Mouse (Mus musculus): ENCODE data around the gene Samd14. TPM values are rescaled to one million over a fixed set of nuclear protein-coding genes. Genes with fewer than 3 reads are reported as not detected.

The Samd14 gene
- total and polyA plus RNA-seq, 3 experiments = 2.5 to 12.9 (median 4.5) TPM

DNA sequence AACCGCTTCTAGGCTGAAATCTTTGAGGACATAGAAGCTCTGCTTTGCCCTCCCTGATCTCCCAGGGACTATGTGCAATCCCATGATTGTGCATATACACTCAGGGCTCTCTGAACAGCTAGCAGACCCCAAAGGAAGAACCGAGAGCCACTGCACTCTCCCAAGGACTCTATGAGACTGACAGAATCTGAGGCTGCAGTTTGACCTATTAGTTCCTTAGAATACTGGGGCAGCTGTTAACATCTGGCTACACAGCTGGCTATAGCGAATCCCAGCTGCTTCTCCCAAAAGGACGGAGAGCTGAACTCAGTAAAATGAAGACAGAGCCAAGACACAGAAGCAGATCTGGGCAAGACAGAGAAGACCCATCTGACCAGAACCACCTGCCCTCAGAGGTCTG, 64.2 kb downstream of the Samd14 start:
- no peak for DNase-seq

DNA sequence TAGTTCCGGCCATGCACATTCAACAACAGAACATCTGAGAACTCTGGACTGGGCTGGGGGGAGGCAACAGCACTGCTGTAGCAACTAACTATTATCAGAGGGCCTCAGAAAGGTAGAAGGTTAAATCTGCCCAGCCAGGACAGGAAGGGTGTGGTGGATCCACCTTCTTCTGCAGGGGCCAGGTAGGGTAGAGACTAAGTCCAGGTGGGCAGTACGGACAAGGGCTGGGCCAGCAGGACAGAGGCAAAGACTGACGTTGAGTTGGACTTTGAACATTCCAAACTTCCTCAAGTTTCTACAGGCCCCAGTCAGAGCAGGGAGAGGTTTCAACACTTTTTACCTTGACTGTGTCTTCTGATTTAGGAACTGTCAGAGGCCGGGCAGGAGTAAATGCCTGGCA, 65.0 kb downstream of the Samd14 start:
- no peak for DNase-seq

DNA sequence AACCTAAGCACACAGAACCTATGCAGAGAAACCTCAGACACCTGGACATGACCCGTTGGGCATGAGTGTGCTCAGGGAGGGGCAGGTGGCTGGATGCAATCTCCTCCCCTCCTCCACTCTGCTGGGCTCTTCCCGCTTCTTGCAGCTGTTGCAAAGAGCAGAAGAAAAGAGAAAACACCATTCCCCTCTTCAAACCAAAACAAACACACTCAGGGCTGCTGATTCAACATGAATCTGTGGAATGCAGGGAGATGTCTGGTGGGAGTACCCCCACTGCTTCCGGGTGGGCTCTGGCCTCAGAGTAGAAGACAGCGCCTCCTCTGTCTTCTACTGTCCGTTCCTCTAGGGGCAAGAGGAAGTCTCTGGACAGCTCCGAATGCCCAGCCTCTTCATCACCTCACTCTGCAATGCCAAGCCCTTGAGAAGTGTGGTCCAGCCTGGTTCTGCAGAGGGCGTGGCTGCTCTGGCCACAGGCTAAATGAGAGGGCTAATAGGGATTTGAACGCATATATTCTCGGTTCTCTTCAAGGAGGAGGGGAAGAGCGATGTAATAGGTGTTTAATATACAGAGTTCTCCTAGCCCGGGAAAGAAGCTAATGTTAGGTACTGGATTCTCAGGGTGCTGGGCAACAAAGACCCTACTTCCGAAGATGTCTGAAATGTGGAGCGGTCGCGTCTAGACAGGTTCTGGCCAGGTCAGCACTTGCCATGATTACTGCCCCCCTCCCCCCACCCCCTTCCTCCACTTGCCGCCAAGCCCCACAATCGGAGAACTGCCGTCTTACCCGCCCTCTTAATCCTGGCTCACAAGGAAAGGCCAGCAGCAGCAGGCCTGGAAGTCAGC, 65.7 kb downstream of the Samd14 start:
- DNase-seq = peak; percentile 43

Other genes with a start within 250 kb of the Samd14 start
- gene Tmem92, start 227.2 kb upstream of the Samd14 start, total RNA-seq (2021) = not detected
- gene Tmem92, start 227.2 kb upstream of the Samd14 start, polyA plus RNA-seq (2012; rRNA removed) = not detected in 2 replicates
- gene Col1a1, start 73.7 kb upstream of the Samd14 start, total RNA-seq (2021) = 10 to 100 TPM; 34.5 to 82.8 TPM
- 40.1 and 42.9 TPM in 2 replicates for gene Col1a1, start 73.7 kb upstream of the Samd14 start, polyA plus RNA-seq (2012; rRNA removed)
- not detected for gene Hils1, start 42.3 kb upstream of the Samd14 start, total RNA-seq (2021)
- not detected in 2 replicates for gene Hils1, start 42.3 kb upstream of the Samd14 start, polyA plus RNA-seq (2012; rRNA removed)
- not detected for gene Sgca, start 33.6 kb upstream of the Samd14 start, total RNA-seq (2021)
- gene Sgca, start 33.6 kb upstream of the Samd14 start, polyA plus RNA-seq (2012; rRNA removed) = 0.79 and 0.95 TPM in 2 replicates
- gene Ppp1r9b, start 18.8 kb upstream of the Samd14 start, total RNA-seq (2021) = 100 to 1,000 TPM; 101 to 148 TPM
- 61.6 and 64.6 TPM in 2 replicates for gene Ppp1r9b, start 18.8 kb upstream of the Samd14 start, polyA plus RNA-seq (2012; rRNA removed)
- gene Pdk2, start 31.5 kb downstream of the Samd14 start, total RNA-seq (2021) = 100 to 1,000 TPM in 1 of 2 experiments, 10 to 100 TPM in 1; 92.9 to 112 TPM
- 114 and 118 TPM in 2 replicates for gene Pdk2, start 31.5 kb downstream of the Samd14 start, polyA plus RNA-seq (2012; rRNA removed)
- gene Itga3, start 66.9 kb downstream of the Samd14 start, total RNA-seq (2021) = 10 to 100 TPM; 37.8 to 54.0 TPM
- 47.2 and 49.0 TPM in 2 replicates for gene Itga3, start 66.9 kb downstream of the Samd14 start, polyA plus RNA-seq (2012; rRNA removed)
- gene Dlx3, start 110.2 kb downstream of the Samd14 start, total RNA-seq (2021) = under 1 TPM in 1 of 2 experiments, not detected in 1; 0.10 TPM
- 0.03 and 0.07 TPM in 2 replicates for gene Dlx3, start 110.2 kb downstream of the Samd14 start, polyA plus RNA-seq (2012; rRNA removed)
- under 1 TPM in 1 of 2 experiments, not detected in 1; 0.21 TPM for gene Dlx4, start 136.4 kb downstream of the Samd14 start, total RNA-seq (2021)
- 0.17 and 0.25 TPM in 2 replicates for gene Dlx4, start 136.4 kb downstream of the Samd14 start, polyA plus RNA-seq (2012; rRNA removed)

Measured in adrenal gland, adult 2 months (tissue).